Comparison of ENCODE assay signal across 12 mouse cellular contexts in the genomic region with DNA sequence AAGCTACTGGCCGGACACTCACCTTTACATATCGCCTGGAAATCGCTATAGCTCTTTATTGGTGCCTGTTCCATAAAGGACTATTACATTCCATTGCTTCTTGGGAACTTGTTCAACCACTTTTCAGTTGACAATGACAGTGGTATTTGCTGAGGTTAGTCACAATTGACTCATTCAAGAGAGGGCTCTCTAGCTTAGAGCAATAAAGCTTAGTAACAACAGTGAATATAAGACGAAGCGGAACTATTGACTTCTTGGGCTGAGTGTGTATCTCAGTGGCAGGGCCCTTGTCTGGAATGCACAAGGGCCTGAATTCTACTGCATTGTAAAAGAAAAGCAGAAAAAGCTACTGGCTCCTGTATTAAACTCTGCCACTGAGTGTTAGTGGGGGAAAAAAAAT. TPM values are rescaled to one million over a fixed set of nuclear protein-coding genes. Genes with fewer than 3 reads are reported as not detected.
DNase-seq lines count a peak whose midpoint lies in the region; ATAC-seq and TF ChIP-seq lines count a peak whose summit lies in the region.
"Had no signal": no experiment of that assay in that cellular context is flagged by ENCODE, and none has a peak within 500 bp of the region (broad histone marks: within the 10 kb centered on the region; RNA-seq: fewer than 3 reads in every experiment).

No protein-coding gene starts in this region.

- H3K27me3 ChIP-seq in Patski = no peaks in the 10 kb centered on the region
- H3K27me3 ChIP-seq in liver, embryonic 16.5 days (ENCODE audit: control insufficient read depth, insufficient read depth, low read depth, low read length) = no peaks in the 10 kb centered on the region
- no peaks in the 10 kb centered on the region for H3K27me3 ChIP-seq in hindbrain, embryonic 13.5 days
- H3K27me3 ChIP-seq: megakaryocyte, embryonic 14.5 days had no signal

- no peak for DNase-seq in layer of hippocampus, adult 2 months (ENCODE audit: low spot score in 2 of 2)
- DNase-seq in layer of hippocampus, adult 9-10 months (ENCODE audit: low spot score) = no peak
- peak; percentile 76 for DNase-seq in Muller cell, postnatal 12 days (ENCODE audit: inconsistent ontology term)
- DNase-seq in Patski (ENCODE audit: low read depth, low spot score) = no peak
- DNase-seq in kidney, postnatal 4 days = no peak
- DNase-seq: gastrocnemius, postnatal 10 days; kidney, postnatal 10 days; thymus, adult 18-20 months had no signal

- H3K4me1 ChIP-seq in liver, embryonic 16.5 days (ENCODE audit: control insufficient read depth, low read depth, low read length) = peaks cover 31% of the 10 kb centered on the region
- H3K4me1 ChIP-seq in hindbrain, embryonic 13.5 days (replicated peaks) = no peaks in the 10 kb centered on the region

- H3K9ac ChIP-seq in liver, embryonic 16.5 days (ENCODE audit: low read depth, low read length) = no peak overlapping the region
- H3K9ac ChIP-seq in hindbrain, embryonic 13.5 days = no peak overlapping the region

- peak overlapping the region; percentile 71 for H3K4me2 ChIP-seq in liver, embryonic 16.5 days (ENCODE audit: low read depth, low read length)
- no peak overlapping the region for H3K4me2 ChIP-seq in hindbrain, embryonic 13.5 days

- ATAC-seq in Patski = peak; percentile 63
- no peak for ATAC-seq in liver, embryonic 16.5 days (ENCODE audit: low read depth)
- ATAC-seq in hindbrain, embryonic 13.5 days (ENCODE audit: low FRiP score) = no peak
- ATAC-seq: forebrain, embryonic 16.5 days had no signal

- CTCF ChIA-PET in Patski (lab: Charles Lee) = interaction anchor here (1.5 kb wide), 1 partner anchor 9 kb away, joined by 4 read pairs; a partner anchor contains a TSS

- H3K27ac ChIP-seq in layer of hippocampus, adult 2 months = peak overlapping the region; percentile 46; the same call in 1 of the 2 replicates
- H3K27ac ChIP-seq in liver, embryonic 16.5 days (ENCODE audit: low read length) = peak overlapping the region; percentile 40
- no peak overlapping the region for H3K27ac ChIP-seq in hindbrain, embryonic 13.5 days

- TF ChIP-seq CTCF in layer of hippocampus, adult 2 months (conservative IDR thresholded peaks at IDR 0.05) = no peak
- no peak for TF ChIP-seq CTCF in Patski (IDR thresholded peaks at IDR 0.05)

- no peaks in the 10 kb centered on the region for H3K9me3 ChIP-seq in liver, embryonic 16.5 days (replicated peaks; ENCODE audit: control insufficient read depth, low read length)
- H3K9me3 ChIP-seq in hindbrain, embryonic 13.5 days = no peaks in the 10 kb centered on the region
- H3K9me3 ChIP-seq: megakaryocyte, embryonic 14.5 days had no signal

- H3K4me3 ChIP-seq in layer of hippocampus, adult 2 months = no peak overlapping the region
- peak overlapping the region; percentile 60 for H3K4me3 ChIP-seq in liver, embryonic 16.5 days (ENCODE audit: low read depth, low read length)
- no peak overlapping the region for H3K4me3 ChIP-seq in hindbrain, embryonic 13.5 days
- H3K4me3 ChIP-seq: megakaryocyte, embryonic 14.5 days had no signal

- in situ Hi-C loops in Patski (cut with MboI; ENCODE audit: low pct_unique_long_range_greater_than_20kb) = no loop called here

- 94% methylated on average over 5 of the region's 5 CpGs for WGBS in liver, embryonic 16.5 days (ENCODE audit: insufficient replicate concordance)
- 90% methylated on average over 5 of the region's 5 CpGs for WGBS in hindbrain, embryonic 13.5 days

- POLR2A ChIA-PET in Patski (lab: Charles Lee) = no interaction called here

- peaks cover 46% of the 10 kb centered on the region for H3K36me3 ChIP-seq in liver, embryonic 16.5 days (ENCODE audit: control insufficient read depth, insufficient read depth)
- no peaks in the 10 kb centered on the region for H3K36me3 ChIP-seq in hindbrain, embryonic 13.5 days

RNA-seq across cellular contexts. Expression of a gene that starts 9.6 kb away (rescaled TPM):
- total RNA-seq in layer of hippocampus, adult 2 months (2021) = 10 to 100 TPM; 23.0 to 28.3 TPM
- polyA plus RNA-seq in Patski (2021) = 36.7 TPM
- 50.3 and 51.8 TPM in 2 replicates for polyA plus RNA-seq in liver, embryonic 16.5 days (2015; fragmentation: Nextera tagmentation; extraction: Ambion mirVana)
- 15.0 and 17.6 TPM in 2 replicates for polyA plus RNA-seq in hindbrain, embryonic 13.5 days (2015; fragmentation: Nextera tagmentation; extraction: Ambion mirVana)

RNA-seq across cellular contexts. Expression of a gene that starts 40.6 kb away (rescaled TPM):
- total RNA-seq in layer of hippocampus, adult 2 months (2021) = 10 to 100 TPM; 23.3 to 26.0 TPM
- polyA plus RNA-seq in Patski (2021) = 22.4 TPM
- polyA plus RNA-seq in liver, embryonic 16.5 days (2015; fragmentation: Nextera tagmentation; extraction: Ambion mirVana) = 17.9 and 19.1 TPM in 2 replicates
- 36.4 and 38.2 TPM in 2 replicates for polyA plus RNA-seq in hindbrain, embryonic 13.5 days (2015; fragmentation: Nextera tagmentation; extraction: Ambion mirVana)

RNA-seq across cellular contexts. Expression of a gene that starts 40.7 kb away (rescaled TPM):
- total RNA-seq in layer of hippocampus, adult 2 months (2021) = 10 to 100 TPM; 12.0 to 16.1 TPM
- polyA plus RNA-seq in Patski (2021) = 21.3 TPM
- 6.0 and 6.6 TPM in 2 replicates for polyA plus RNA-seq in liver, embryonic 16.5 days (2015; fragmentation: Nextera tagmentation; extraction: Ambion mirVana)
- 23.5 and 25.7 TPM in 2 replicates for polyA plus RNA-seq in hindbrain, embryonic 13.5 days (2015; fragmentation: Nextera tagmentation; extraction: Ambion mirVana)
